ENCODE assay signal across 19 mouse cellular contexts in genomic region chr16:5740776-5741175, GRCm38 (mm10).
DNase-seq lines count a peak whose midpoint lies in the region.
"Had no signal": no experiment of that assay in that cellular context is flagged by ENCODE, and none has a peak within 500 bp of the region (broad histone marks: within the 10 kb centered on the region; RNA-seq: fewer than 3 reads in every experiment).

No protein-coding gene starts in this region.

- intact Hi-C loops in left cerebral cortex, postnatal 25 days (cut with DNase I): no loop called here
- intact Hi-C loops in left cerebral cortex, postnatal 4 days (cut with DNase I): no loop called here

- peak; percentile 23 for DNase-seq in layer of hippocampus, adult 11-12 months (ENCODE audit: low spot score)
- DNase-seq in layer of hippocampus, postnatal 25 days (ENCODE audit: extremely low spot score in 1 of 2, low spot score in 1 of 2): no peak
- DNase-seq in left cerebral cortex, postnatal 25 days (ENCODE audit: low spot score in 2 of 2): peak; percentile 47 to 69
- DNase-seq in left cerebral cortex, postnatal 4 days: no peak
- DNase-seq in layer of hippocampus, adult 9-11 months: peak; percentile 45
- peak; percentile 43 to 46 for DNase-seq in right cerebral cortex, postnatal 10 days (ENCODE audit: low spot score in 2 of 2)
- no peak for DNase-seq in cerebellum, postnatal 25 days
- no peak for DNase-seq in cerebellum, postnatal 4 days (ENCODE audit: low spot score in 2 of 2)
- DNase-seq: adrenal gland, adult 2 months; cerebellum, adult 2 months; cerebellum, postnatal 36 days; gastrocnemius, postnatal 10 days; kidney, adult 8-10 months; kidney, postnatal 14 days; liver, embryonic 13.5 days; lung, adult 2 months; lung, postnatal 14 days; spleen, adult 18-20 months; thymus, postnatal 14 days had no signal

Comparison
In these comparisons a context has a peak if more than half of its experiments do, and no peak if none do; other contexts are left out.
1. DNase-seq: peak in layer of hippocampus, adult 11-12 months (single experiment), left cerebral cortex, postnatal 25 days (2 of 2), layer of hippocampus, adult 9-11 months (single experiment) and right cerebral cortex, postnatal 10 days (2 of 2); none in layer of hippocampus, postnatal 25 days (0 of 2), left cerebral cortex, postnatal 4 days (single experiment), cerebellum, postnatal 25 days (0 of 2) and cerebellum, postnatal 4 days (0 of 2).